Mouse (Mus musculus): ENCODE data around the gene Esp31. TPM values are rescaled to one million over a fixed set of nuclear protein-coding genes. Genes with fewer than 3 reads are reported as not detected.

The Esp31 gene
- total RNA-seq (2021): not detected
- long read RNA-seq, experiment 1: 0 reads
- long read RNA-seq, experiment 2: 0 reads

DNA sequence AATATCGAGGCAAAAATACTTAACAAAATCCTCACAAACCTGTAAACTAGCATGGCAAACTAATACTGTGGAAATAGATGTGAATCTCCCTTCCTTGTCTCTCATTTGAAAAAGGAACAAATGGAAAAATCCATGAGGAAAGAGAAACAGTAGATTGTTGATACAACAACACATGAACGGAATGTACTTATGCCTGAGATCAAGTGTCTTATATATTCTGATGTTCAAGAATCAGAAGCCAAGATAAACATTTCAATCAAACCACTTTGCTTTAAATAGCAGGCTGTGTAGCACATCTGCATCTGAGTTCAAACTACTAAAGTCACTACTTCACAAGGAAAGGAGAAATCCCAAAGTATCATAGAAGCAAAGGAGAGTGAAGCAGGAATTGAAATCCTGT, at the start of gene Esp31:
Gene Esp31, plus strand, starts transcription at position 301 of the 400 bp plus-strand sequence.
- intact Hi-C loops (cut with DNase I): no loop called here
- no peak for DNase-seq

Other genes with a start within 250 kb of the Esp31 start
- gene Esp36, start 219.3 kb upstream of the Esp31 start, total RNA-seq (2021): not detected
- gene Esp34, start 85.3 kb upstream of the Esp31 start, total RNA-seq (2021): not detected

Measured in gastrocnemius, postnatal 36 days (tissue).